Mouse (Mus musculus): ENCODE results near the gene Rad54l2.

Gene Rad54l2

DNA sequence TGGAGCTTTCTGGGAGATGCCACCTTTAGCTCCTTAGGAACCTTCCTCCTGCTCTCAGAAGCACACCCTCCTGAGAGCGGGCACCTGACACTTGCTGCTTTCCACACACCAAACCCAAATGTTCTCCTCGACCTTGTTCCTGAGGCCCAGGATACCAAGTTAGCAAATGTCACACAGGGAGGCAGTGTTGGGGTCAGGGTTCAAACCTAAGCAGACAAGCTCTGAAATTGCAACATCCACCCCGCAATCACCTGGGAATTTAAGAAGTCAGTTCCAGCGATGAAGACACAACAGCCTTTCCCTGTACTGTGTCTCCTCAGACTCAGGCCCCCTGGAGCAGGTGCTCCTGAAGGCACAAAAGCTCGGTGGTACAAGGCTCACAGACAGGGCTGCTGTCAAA lies 111.3 kb downstream of the Rad54l2 start:
- no peak for DNase-seq (ENCODE audit: extremely low spot score, low read depth, low spot score)

GRCm38 (mm10) chr9:106676571-106676970 lies 112.4 kb downstream of the Rad54l2 start:
- DNase-seq (ENCODE audit: extremely low spot score, low read depth, low spot score) = no peak

- DNase-seq (ENCODE audit: extremely low spot score, low read depth, low spot score) = no peak
Measured at GRCm38 (mm10) chr9:106675965-106676364, 113.0 kb downstream of the Rad54l2 start.

GRCm38 (mm10) chr9:106675480-106675879 lies 113.5 kb downstream of the Rad54l2 start:
- peak; percentile 77 for DNase-seq (ENCODE audit: extremely low spot score, low read depth, low spot score)

DNA sequence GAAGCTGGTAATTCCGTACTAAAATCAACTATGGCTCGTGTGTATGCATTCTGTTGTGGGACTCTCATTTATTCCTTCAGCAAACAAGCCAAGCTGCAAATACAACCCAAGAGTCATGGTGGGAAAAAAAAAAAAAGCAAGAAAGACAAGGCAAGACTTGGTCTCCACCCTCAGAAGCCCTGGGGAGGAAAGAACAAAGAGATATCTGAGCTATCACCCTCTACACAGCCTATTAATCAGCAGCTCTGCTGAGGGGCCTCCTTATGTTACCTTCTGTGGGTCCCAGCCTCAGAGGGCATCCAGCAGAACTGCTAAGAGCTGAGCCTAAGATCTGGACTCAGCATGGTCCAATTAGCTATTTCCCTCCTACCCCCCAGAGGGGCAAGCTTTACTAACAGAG lies 115.1 kb downstream of the Rad54l2 start:
- no peak for DNase-seq (ENCODE audit: extremely low spot score, low read depth, low spot score)

DNA sequence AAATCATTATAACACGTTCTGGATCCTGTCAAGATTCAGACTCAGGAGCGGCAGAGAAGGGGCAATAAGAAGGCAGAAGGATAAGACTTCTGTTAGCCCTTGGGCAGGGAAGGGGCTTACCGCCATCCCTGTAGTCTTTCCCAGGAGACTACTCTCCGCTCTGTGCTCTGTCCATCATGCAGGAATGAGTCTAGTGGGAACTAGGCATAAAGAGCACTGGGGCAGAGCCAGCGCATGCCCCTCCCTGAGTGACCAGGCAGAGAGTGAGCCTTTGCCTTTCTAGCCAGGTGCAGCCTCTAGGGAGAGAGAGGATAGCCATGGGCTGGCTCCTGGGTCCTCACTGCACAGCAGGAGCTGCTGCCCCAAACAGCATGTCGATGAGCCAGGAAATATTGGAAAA lies 124.1 kb downstream of the Rad54l2 start:
- no peak for DNase-seq (ENCODE audit: extremely low spot score, low read depth, low spot score)

- DNase-seq (ENCODE audit: extremely low spot score, low read depth, low spot score) = no peak
Measured at GRCm38 (mm10) chr9:106664433-106664832, 124.6 kb downstream of the Rad54l2 start.

GRCm38 (mm10) chr9:106663200-106663599 lies 125.8 kb downstream of the Rad54l2 start:
- no peak for DNase-seq (ENCODE audit: extremely low spot score, low read depth, low spot score)

GRCm38 (mm10) chr9:106659935-106660334 lies 129.1 kb downstream of the Rad54l2 start:
- DNase-seq (ENCODE audit: extremely low spot score, low read depth, low spot score) = no peak

DNA sequence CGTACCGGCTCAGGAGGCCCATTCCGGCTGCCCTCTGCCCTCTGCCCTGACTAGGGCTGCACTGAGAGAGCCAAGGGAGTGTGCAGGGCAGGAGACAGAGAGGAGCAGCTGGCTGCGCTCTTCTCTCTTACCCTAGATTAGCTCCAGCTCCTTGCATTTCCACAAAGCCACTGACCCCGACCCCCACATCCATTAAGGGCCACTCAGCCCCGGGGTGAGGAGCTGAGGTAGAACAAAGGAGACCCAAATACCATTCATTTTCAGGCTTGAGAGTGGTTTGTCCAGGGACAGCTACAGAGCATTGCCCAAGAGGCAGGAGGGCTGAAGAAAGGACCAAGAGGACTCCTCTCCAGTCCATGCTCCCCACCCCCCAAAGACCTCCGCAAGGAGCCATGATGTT lies 129.6 kb downstream of the Rad54l2 start:
- DNase-seq (ENCODE audit: extremely low spot score, low read depth, low spot score) = no peak

DNA sequence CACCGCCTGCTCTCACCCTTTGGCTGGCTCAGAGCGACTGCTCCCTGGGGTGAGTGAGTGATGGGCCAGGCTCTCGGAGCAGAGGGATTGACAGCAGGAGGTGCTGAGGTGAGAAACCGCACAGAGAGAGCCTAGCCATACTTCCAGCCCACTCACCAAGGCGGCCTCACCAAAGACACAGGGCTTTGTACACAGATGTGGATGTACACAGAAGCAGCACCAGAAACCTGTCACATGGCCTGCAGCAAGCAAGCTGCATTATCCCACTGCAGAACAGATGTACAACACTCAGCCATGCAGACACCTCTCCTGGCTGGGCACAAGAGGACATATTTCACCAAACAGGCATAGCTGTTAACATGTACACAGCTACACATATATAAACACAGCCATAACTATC lies 131.4 kb downstream of the Rad54l2 start:
- DNase-seq (ENCODE audit: extremely low spot score, low read depth, low spot score) = no peak

DNA sequence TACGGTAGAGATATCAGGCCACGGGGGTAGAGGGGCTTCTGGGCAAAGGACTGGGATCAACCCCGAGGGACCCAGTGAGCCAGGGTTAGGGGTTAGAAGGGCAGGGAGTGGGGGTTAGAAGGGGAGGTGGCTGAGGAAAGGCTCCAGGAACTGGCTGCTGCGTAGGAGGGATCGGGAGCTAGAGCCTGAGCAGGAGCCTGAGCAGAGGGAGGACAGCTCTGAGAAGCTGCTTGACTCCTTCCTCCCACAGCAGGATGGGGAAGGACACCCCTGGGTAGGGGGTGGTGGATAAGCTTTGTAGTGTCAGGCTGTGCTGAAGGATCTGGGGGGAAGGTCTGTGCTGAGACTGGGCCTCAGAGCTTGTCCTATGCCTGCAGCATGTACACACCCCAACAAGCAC lies 132.2 kb downstream of the Rad54l2 start:
- DNase-seq (ENCODE audit: extremely low spot score, low read depth, low spot score) = no peak

- DNase-seq (ENCODE audit: extremely low spot score, low read depth, low spot score) = peak; percentile 41
Measured at GRCm38 (mm10) chr9:106655884-106656720, 132.9 kb downstream of the Rad54l2 start, which contains the start of gene Grm2. Gene Grm2 (minus strand): TSS chr9:106656082.

GRCm38 (mm10) chr9:106652720-106653119 lies 136.3 kb downstream of the Rad54l2 start:
- DNase-seq (ENCODE audit: extremely low spot score, low read depth, low spot score) = no peak

DNA sequence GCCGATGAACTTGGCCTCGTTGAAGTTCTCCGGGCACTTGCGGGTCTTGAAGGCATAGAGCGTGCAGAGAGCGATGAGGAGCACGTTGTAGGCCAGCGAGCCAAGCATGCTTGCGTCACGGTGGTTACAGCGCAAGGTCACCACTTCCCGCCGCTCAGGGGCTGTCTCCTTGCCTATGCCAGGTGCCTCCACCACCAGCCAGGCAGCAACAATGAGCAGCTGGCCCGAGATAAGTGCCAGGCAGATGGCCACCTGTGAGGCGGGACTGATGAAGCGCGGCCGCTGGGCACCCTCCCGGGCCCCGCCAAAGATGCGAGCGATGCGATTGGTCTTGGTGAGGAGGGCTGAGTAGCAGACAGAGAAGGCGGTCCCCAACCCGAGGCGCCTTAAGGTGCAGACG lies 141.8 kb downstream of the Rad54l2 start:
- DNase-seq (ENCODE audit: extremely low spot score, low read depth, low spot score) = no peak

- no peak for DNase-seq (ENCODE audit: extremely low spot score, low read depth, low spot score)
Measured at GRCm38 (mm10) chr9:106645684-106646271, 143.2 kb downstream of the Rad54l2 start.

GRCm38 (mm10) chr9:106643787-106644186 lies 145.2 kb downstream of the Rad54l2 start:
- DNase-seq (ENCODE audit: extremely low spot score, low read depth, low spot score) = no peak

DNA sequence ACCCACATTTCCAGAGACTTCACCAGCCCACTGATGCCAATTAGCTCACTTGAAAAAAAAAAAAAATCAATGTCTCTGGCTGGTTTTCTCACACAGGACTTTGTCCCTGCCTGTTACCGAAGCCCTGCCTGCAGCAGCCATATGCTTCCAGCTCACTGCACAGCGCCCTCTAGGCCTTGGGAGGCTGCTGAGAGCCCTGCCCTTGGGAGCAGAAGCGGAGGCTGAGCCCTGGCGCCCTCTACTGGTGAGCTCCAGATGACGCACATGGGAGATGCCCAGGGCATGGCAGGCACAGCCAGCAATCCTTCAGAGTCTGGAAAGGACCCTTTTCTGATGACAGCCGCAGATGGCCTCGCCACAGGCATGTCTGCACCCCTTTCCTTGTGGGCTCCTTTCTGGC lies 145.9 kb downstream of the Rad54l2 start:
- peak; percentile 50 for DNase-seq (ENCODE audit: extremely low spot score, low read depth, low spot score)

DNA sequence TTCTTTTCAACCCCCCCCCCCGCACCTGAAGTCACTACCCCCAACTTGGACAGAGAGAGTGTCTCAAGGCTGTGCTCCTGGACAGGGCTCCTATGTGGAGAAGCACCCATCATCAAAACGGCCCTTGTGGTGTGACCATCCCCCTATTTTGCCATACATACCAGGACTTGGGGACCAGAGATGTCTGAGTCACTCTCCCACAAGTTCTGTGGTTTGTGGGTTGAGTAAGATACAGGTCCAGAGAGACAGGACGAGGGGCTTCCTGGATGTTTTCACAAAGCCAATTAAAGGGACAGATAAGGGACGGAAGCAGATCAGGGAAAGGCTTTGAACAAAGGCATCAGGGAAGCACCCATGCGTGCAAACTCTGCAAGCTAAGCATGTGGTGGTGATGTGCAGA lies 147.6 kb downstream of the Rad54l2 start:
- no peak for DNase-seq (ENCODE audit: extremely low spot score, low read depth, low spot score)

GRCm38 (mm10) chr9:106638154-106638553 lies 150.8 kb downstream of the Rad54l2 start:
- DNase-seq (ENCODE audit: extremely low spot score, low read depth, low spot score) = no peak
